Mouse (Mus musculus) mouse trophoblast stem cell (cell line): Measurements from ENCODE around the gene Col4a3.

Experiments
- in situ Hi-C, 2 experiments: fragments of 300-500 bp; cut with MseI, MboI; formaldehyde crosslinking; loops; 2 replicates in 1 of 2; 3 replicates in 1 of 2; pipeline ENCODE4 v1.15.1; 2025

Col4a3 gene

DNA sequence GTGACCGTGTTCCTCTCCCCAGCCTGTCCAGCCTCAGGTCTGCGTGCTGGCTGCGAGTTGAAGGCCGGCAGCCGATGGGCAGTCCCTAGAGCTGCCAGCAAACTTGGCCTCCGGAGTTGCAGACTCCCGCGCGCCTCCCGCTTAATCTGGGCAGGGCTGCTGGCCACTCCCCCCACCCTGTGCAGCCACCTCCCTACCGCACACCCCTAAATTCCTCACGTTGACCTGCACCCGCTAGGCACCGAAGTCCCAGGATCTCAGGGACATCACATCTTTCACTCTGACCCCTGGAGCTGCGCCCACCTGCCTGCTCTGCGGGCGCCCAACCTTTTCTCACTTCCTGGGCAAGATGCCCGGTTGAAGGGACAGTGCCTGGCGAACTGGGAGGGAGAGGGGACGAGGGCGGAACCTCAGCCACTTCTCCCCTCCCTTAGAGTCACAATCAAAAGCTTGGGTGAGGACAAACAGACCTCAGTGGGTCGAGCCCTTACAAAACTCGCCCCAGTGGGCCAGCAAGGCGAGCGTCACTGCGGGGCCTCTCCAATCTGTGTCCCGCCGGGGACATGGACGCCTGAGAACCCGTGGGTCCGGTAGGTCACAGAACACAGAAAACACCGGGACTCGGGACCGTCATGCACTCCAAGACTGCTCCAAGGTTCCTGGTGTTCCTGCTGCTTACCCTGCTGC, at the start of gene Col4a3, which contains the start of gene Col4a4:
TSS of gene Col4a3 (plus strand) at position 209 of the 687 bp plus-strand sequence.
TSS of gene Col4a4 (minus strand) at position 137 of the 687 bp plus-strand sequence.
- in situ Hi-C loops, result no loop called here

DNA sequence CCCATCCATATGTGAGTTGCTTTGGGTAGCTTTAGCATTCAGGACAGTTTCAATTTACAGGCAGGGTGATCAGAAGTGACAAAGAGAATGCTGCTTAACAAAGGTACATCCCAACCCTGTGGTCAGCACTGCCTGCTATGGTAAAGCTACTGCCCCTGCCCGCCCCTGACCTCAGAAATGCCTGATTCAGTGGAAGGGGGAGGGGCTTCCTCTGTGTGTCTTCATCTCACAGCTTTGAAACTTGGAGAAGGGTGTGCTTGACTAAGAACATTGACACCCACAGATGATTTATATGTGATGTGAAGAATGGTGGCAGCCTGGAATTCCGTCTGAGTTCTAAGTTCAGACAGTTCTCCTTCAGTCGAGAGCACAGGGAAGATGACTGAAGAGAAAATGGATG, 48.9 kb upstream of the Col4a3 start:
- in situ Hi-C loops, result no loop called here

DNA sequence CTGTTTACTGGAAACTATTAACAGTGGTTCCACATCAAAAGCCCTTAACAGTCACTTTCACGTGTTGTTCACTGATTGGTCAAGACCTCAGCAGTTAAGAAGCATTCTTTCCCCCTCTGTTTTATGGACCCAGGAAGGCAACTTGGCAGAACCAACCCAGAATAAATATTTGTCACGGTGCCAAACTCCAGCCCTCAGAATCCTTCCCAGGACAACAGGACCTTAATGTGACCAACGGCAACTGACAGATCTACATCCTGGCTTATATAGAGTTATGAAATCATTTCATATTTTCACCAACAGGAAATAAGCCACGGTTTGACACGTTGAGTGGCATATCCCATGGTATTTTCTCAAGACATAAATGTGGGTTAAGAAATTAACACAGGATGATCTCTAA, 46.7 kb upstream of the Col4a3 start:
- in situ Hi-C loops, result no loop called here

DNA sequence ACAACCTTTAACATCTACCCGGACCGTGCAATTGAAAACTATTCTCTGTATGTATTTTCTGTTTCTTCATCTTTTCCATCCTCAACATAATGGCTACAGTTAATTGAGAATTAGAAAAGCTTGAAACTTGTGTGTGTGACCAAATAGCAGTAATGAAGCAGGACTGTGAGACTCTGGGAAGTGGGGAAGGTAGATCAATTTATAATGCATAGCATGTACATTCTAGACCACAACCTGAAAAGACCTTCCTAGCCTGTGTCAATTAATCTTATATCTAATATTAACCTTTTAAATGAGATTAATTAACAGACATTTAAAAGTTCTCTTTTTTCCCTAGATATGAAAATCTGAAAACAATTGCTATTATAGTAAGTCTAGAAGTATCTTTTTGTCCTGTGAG, 42.8 kb upstream of the Col4a3 start:
- in situ Hi-C loops, result no loop called here

DNA sequence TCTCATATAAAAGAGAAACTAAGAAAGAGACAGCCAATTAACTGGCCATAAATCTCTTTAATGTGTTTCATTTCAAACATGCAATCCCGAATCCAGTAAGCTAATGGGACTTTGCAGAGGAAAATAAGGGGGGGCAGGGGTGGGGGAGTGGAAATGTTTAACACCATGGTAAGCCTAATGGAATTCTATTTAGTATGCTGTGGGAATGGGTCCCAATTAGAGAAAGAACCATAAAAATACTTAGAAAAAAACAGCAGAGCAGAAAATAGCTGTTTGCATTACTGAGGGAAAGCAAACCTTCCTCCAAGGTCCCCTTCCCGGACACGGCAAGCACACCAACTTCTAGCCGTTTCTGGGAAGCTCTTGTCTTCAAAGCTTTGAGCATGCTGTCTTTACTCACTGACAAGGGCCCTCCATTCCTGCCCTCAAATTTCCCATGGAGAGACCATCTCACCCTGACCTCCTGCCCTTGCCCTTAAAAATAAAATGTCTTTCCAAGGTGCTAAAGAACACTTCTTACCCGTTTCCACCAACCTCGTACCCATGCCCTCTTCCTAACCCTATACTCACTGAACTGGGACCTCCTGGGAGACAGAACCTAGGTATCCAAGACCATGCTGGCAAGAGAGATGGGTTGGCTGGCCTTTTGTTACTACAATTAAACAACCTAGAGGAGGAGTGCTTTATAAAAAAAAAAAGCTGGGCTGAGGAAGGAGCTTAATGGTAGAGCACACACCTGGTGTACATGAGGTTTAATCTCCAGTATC, 42.1 kb upstream of the Col4a3 start:
- in situ Hi-C loops, result no loop called here

DNA sequence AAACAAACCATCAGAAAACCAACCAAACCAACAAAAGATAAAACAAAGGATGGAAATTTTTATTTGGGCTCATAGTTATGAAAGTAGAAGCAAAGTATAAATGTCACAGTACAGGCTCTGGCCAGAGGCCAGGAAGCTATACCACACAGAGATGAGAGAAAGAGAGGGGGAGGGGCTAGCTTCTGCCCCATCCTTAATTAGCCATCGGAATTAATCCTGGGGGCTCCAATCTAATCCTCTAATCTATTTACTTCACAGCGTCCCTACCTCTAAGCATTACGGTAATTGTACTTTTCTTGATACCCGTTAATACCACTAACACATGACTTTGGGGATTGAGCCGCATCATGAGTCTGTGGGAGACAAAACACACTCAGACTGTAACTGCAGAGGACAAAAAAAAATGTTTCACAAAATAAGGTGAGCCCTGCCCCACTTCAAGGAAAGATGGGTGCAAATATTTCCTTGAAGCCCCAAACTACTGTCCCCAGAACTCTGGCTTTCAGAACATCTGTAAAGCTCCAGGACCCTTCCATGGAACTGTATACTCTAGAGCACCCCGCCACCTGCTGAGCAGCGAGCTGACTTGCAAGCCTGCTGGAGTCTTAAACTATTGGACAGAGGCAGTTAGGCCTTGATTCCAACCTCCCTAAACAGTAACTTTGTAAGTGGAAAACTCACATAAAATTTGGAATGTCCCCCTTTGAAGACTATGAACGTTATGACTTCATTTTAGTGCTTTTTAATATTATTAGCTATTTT, 41.3 kb upstream of the Col4a3 start:
- in situ Hi-C loops, result no loop called here

DNA sequence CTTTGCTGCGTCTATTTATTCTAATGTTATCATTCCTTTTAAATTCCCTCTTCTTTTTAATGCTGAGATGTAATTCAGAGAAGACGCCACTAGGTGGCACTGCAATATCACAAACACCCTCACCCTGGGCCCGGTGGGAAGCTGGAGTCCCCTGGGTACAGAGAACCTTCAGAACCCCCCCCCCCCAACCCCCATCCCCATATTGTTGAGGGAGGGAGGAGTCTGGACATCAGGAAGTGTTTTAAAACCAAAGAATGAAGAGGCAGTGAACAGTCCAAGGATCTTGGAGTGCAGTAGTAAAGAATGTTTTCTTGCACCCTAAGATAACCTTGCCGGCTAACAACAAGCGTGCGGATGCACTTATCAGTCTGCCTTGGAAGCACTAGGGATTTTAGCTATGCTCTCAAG, 32.3 kb upstream of the Col4a3 start:
- in situ Hi-C loops, result loop anchor here in 1 of 2 experiments (25.0 kb wide), 1 partner anchor 433 kb away; no protein-coding TSS in a partner anchor

DNA sequence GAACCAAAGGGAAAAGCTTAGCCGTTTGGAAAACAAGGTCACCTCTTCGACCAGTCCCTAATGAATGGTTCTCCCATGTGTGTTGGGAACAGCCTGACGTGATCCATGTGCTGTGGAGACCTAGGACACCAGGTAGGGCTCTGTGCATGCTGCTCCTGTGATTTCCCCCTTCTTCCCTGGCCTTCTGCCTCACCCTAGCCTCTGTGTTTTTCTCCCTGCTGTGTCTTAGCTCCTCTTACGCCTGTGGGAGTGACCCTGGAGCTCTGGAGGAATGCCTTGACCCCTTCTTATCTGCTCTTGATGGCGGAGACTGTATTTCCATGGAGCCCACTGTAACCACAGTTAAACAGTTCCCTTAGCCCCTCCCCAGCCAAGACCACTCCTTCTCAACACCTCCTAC, 31.8 kb upstream of the Col4a3 start:
- in situ Hi-C loops, result loop anchor here in 1 of 2 experiments (5.0 to 25.0 kb wide), 2 partner anchors 82 to 432 kb away; no protein-coding TSS in a partner anchor

DNA sequence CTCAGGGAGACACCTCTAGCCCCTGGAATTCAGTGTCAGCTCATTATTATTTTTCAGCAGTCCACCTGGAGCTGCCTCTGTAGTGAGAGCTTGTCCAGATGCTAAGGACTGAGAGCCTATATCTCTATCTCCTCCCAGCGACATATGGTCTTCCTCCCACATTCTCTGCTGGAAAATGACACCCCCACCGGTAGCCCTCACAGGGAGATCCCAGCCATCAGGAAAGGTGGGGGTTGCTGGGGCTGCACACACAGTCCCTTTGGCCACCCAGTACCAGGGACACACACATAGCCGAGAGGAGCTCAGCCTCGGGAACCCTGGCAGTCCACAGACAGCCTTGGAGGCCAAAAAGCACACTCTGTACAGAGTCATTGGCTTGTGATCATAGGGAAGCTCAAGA, 26.5 kb upstream of the Col4a3 start:
- in situ Hi-C loops, result loop anchor here in 1 of 2 experiments (25.0 kb wide), 1 partner anchor 427 kb away; no protein-coding TSS in a partner anchor

DNA sequence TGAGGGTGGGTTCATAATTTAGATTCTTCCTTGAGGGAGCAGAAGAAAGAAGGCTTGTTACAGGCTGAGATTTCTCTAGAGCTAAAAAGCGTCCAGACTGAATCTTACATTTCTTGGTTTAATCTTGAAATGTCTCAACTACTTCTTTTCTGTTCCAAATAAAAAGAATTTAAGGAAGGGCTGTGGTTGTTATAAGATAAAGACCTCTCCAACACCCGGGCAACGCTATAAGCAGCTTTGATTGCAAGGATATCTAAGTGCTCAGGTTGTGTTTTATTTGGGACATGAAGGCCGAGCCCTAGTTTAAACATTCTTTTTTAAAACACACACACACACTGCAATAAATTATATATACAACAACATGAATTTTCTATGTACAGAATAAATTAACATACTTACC, 17.3 kb upstream of the Col4a3 start:
- in situ Hi-C loops, result loop anchor here in 1 of 2 experiments (25.0 kb wide), 1 partner anchor 418 kb away; no protein-coding TSS in a partner anchor

GRCm38 (mm10) chr1:82571758-82572157, 15.0 kb upstream of the Col4a3 start:
- in situ Hi-C loops, result loop anchor here (5.0 to 25.0 kb wide), 2 partner anchors 71 to 416 kb away; no protein-coding TSS in a partner anchor

DNA sequence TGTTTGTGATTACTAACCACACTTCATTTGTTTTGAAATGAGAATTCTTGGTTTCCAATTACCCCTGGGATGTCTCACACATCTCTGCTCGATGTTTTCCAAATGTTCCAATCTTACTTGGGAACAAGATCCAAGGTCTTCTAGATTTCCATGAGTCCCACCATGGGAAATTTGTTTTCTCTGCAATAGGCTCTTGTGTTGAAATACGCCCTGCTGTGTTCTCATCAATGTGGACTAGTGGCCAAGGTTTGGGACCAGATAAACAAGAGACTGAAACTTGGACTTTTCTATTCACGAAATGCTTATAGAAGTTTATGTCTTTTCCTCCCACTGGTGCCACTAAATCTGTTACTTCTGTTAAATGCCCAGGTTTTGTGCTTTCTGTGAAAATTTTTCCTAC, 11.0 kb upstream of the Col4a3 start:
- in situ Hi-C loops, result no loop called here

- in situ Hi-C loops, result no loop called here
Observed at GRCm38 (mm10) chr1:82576182-82576581, 10.5 kb upstream of the Col4a3 start.

GRCm38 (mm10) chr1:82577339-82577738, 9.4 kb upstream of the Col4a3 start:
- in situ Hi-C loops, result no loop called here

DNA sequence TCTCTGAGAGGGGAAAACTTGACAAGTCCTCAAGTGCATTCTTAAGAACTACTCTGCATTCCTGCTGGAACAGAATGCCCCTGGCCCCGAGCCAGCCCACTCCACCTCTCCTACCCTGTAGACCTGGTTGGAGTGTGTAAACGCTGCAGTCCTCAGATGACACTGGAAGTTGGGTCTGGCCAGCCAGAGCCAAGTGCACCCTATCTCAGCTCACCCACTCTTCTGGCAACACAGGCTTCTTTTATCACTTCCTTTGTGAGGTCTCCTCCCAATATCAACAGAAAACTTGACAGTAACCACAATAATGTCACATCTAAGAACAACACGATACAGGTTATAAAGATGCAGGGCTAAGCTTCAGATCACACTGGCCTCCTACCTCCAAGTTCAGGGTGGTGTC, 8.8 kb upstream of the Col4a3 start:
- in situ Hi-C loops, result no loop called here

DNA sequence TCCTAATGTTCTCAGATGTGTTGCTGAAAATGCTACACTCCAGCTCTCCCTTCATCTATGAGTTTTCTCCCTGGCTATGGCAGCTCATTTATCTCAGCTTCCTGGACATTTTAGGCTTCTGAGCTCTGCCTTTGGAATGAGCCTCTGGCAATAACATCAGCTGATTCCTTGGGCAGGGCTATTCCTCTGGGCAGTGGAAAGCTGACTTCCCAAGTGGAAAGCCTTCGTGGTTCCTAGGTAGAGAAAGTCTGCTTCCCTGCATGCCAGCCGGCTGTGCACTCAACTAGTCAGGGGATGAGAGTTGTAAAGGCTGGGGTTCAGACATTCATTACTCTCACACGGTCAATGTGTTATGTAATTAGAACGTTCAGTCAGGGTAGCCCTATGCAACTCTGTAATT, 8.4 kb upstream of the Col4a3 start:
- in situ Hi-C loops, result no loop called here

GRCm38 (mm10) chr1:82585981-82586380, 740 bp upstream of the Col4a3 start:
- in situ Hi-C loops, result no loop called here

DNA sequence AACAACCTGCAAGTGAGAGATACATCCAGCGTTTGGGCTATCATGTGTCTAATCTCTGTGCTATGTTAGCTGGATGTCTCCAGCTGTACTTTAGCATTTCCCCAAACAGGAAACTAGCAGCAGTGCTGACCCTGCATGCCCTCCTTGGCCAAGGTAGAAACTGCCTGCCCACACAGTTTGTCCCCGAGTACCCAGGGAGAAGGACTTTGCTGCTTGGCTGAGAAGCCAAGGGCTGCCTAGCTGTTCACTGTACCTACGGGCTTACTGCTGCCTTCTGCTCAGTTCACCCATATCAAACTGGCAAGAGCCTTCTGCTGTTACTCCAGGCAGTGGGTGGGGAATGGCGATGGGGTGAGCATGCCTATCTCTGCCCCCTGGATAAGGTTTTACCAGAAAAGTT, 3.5 kb downstream of the Col4a3 start:
- in situ Hi-C loops, result no loop called here

GRCm38 (mm10) chr1:82596864-82597596, 10.3 kb downstream of the Col4a3 start:
- in situ Hi-C loops, result no loop called here

DNA sequence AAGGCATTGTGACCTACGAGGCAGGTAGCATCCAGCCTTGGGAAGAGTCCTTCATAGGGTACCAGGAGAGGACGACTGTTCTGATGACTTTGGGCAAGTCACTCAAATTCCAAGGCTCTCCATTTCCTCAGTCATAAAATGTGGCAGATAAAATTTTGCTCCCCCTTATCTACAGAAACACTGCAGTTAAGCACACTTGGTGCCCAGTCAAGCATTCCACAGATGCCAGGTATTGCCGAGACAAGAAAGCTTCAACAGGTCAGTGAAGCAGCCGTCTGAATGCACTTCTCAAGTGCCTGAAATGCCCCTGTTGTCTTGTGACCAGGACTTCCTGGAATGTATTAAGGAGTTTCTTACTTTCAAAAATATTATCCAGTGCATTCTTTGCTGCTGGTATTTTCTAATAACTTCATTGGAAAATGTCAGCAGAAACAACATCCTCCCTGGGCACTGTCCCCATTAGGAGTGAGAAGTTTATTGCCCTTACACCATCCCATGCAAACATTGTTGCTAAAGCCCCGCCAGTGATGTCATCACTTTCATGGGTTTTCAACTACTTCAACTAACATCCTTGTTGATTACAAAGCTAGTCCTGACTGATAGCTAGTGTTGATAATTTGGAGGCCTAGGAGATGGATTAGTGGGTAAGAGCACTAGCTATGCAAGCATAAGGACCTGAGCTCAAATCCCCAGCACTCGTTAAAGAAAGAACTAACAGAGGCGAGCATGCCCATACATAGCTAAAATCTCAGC, 16.7 kb downstream of the Col4a3 start:
- in situ Hi-C loops, result no loop called here

GRCm38 (mm10) chr1:82605347-82605746, 18.6 kb downstream of the Col4a3 start:
- in situ Hi-C loops, result no loop called here
